Mouse (Mus musculus) stomach, postnatal 0 days (tissue): ENCODE measurements around the gene Gm10985.

Source experiments
- CTCF ChIP-seq: IDR thresholded peaks from 2 replicates; pipeline ENCODE4 v1.5.1; 2016; ENCODE audit warnings: antibody characterized with exemption, low read depth, mild to moderate bottlenecking, moderate library complexity
- EP300 ChIP-seq: optimal IDR thresholded peaks from 2 replicates; pipeline ENCODE3; 2016; ENCODE audit warnings: antibody characterized with exemption

- no peak for TF ChIP-seq EP300
- TF ChIP-seq CTCF = no peak
Observed at GRCm38 (mm10) chr3:53854831-53855230, 9.9 kb downstream of the Gm10985 start.
